Mouse (Mus musculus): ENCODE results near the gene Grin2c. TPM values are rescaled to one million over a fixed set of nuclear protein-coding genes. Genes with fewer than 3 reads are reported as not detected.
A peak's percentile ranks its signal among the peaks of the same experiment; 100 is the strongest.

Gene Grin2c
- polyA plus RNA-seq, 1 experiment = 4.8 TPM

DNA sequence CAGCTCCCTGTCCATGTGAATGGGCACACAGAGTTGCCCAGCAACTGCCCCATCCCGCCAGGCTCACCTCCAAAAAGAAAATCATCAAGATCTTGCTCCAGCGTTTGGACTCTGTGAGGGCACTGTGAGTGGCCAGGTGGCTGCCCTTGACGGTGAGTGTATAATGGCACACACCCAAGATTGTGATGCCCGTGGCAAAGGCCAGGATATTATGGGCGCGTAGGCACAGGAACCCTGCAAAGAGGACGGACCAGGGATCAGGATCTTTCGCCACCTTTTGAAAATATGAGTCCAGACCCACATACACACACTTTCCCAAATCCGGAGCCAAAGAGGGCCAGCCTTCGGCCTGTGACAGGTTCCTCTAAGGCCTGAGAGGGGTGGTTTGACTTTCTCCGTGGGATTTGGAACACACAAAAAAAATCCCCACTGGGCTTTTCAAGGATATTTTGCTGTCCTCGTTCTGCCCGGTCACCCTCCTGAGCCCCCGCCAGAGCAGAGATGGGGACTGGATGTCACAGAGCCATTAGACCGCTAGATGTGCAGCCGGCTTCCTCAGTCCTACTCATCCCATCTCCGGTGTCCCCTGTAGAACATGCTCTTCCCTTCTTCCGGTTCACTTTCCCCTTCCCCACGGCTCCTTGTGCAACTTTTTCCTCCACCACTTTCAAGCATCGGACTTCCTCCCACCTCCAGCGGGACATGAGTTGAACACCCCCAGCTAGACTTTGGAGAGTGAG, 29.6 kb upstream of the Grin2c start:
- Histone ChIP-seq H3K4me3 (replicated peaks; ENCODE audit: extremely low read depth, low read depth, low read length) (peak overlapping the region; percentile 56), H3K4me1 (ENCODE audit: control insufficient read depth, insufficient read depth, low read length) (peaks cover 8% of the 10 kb centered on the region)
- no peak for TF ChIP-seq POLR2A (IDR thresholded peaks at IDR 0.05; ENCODE audit: borderline replicate concordance, extremely low read depth, low read depth, low read length)
- TF ChIP-seq CTCF (IDR thresholded peaks at IDR 0.05; ENCODE audit: insufficient read depth, low read length) = no peak
- 45% methylated on average over 21 of the region's 21 CpGs for WGBS
- DNase-seq = no peak

DNA sequence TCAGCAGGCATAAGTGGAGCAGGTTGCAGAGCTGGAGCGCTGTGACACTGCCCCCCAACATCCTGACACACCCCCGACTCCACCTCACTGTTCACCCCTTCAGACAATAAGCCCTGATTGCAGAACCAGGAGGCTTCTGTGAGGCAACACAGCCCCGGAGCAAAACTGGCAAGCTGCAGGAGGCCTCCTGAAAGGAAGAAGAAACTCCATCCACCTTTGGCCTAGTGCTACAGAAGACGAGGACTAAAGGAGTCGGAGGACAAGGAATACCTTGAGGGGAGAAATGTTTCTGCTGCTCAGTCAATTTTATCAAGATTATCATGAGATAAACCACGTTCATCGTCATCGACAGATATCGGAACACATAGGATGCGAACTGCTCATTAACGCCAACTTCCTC, 28.9 kb upstream of the Grin2c start:
- TF ChIP-seq POLR2A (IDR thresholded peaks at IDR 0.05; ENCODE audit: borderline replicate concordance, extremely low read depth, low read depth, low read length) (no peak), CTCF (IDR thresholded peaks at IDR 0.05; ENCODE audit: insufficient read depth, low read length) (no peak)
- Histone ChIP-seq H3K4me3 (replicated peaks; ENCODE audit: extremely low read depth, low read depth, low read length) (no peak overlapping the region), H3K4me1 (ENCODE audit: control insufficient read depth, insufficient read depth, low read length) (peaks cover 8% of the 10 kb centered on the region)
- WGBS = 90% methylated on average over 11 of the region's 11 CpGs
- no peak for DNase-seq

DNA sequence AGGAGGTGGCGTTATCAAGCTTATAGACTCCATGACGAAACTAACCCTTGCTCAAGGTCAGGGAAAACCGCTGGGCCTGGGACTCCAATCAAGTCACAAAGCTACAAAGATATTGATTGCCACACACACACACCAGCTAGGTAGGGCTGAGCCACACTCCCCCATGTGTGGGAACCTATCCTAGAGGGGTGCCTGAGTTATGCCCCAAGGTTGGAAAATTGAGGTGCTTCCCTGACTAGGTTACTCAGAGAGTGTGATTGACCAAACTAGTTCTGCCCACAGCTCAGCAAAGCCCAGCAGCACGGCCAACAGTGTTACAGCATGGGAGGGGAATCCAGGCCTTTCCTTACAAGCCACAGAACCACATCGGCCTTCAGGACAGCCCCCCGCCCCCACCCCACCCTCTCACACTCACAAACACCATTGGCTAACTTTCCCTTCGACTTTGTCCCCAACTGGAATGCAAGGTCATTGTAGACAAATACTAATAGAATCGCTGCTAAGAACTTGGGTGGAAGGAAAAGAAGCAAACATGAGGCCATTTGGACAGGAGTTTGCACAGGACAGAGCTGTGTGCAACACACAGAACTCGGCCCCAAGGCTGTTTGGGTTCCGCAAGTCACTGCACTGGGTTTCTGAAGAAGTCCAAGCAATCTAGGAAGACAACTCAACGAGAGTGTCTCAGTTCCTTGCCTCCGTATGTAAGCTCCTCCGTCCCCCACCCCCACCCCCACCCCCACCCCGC, 25.8 kb upstream of the Grin2c start:
- Histone ChIP-seq H3K4me3 (replicated peaks; ENCODE audit: extremely low read depth, low read depth, low read length) (no peak overlapping the region), H3K4me1 (ENCODE audit: control insufficient read depth, insufficient read depth, low read length) (peaks cover 10% of the 10 kb centered on the region)
- no peak for TF ChIP-seq POLR2A (IDR thresholded peaks at IDR 0.05; ENCODE audit: borderline replicate concordance, extremely low read depth, low read depth, low read length)
- TF ChIP-seq CTCF (IDR thresholded peaks at IDR 0.05; ENCODE audit: insufficient read depth, low read length) = no peak
- 51% methylated on average over 14 of the region's 14 CpGs for WGBS
- no peak for DNase-seq

DNA sequence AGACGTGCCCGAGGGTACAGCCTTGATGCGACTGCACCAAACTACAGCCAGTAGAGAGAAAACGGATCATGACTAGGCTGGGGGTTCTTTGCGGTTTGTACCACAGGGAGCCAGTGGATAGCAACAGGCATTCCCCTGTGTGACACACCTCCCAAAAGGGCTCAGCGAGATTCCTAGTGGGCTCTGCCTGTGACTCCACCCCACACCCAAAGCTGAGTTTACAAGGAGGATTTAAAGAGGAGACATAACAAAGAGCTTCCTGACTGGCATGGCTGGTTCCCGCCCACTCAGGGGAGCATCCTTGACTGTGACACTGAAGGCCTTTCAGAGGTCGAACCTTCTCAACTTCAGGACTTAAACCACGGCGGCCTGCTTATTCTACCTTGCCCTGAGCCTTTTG, 24.5 kb upstream of the Grin2c start:
- TF ChIP-seq POLR2A (IDR thresholded peaks at IDR 0.05; ENCODE audit: borderline replicate concordance, extremely low read depth, low read depth, low read length) (no peak), CTCF (IDR thresholded peaks at IDR 0.05; ENCODE audit: insufficient read depth, low read length) (no peak)
- DNase-seq = no peak
- WGBS = 77% methylated on average over 10 of the region's 10 CpGs
- no peak overlapping the region for H3K4me3 ChIP-seq (replicated peaks; ENCODE audit: extremely low read depth, low read depth, low read length)
- peaks cover 3% of the 10 kb centered on the region for H3K4me1 ChIP-seq (ENCODE audit: control insufficient read depth, insufficient read depth, low read length)

DNA sequence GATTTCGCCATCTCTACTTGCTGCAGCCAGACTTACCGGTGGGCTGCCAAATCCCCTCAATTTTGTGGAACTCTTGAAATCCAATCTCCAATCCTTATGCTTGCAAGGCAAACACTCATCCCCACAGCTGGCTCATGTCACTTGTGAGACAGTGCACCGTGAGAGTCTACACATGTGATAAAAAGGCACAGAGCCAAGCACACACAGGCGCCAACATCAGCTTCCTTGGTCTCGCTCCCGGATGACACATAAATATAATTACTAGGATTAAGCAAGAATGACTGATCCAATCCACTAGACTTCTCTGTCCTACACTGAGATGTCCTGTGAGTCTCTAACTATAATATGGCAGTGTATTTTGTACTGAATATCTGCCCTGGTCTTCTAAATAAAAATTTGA, 23.9 kb upstream of the Grin2c start:
- Histone ChIP-seq H3K4me1 (ENCODE audit: control insufficient read depth, insufficient read depth, low read length) (peaks cover 3% of the 10 kb centered on the region), H3K4me3 (replicated peaks; ENCODE audit: extremely low read depth, low read depth, low read length) (no peak overlapping the region)
- no peak for TF ChIP-seq CTCF (IDR thresholded peaks at IDR 0.05; ENCODE audit: insufficient read depth, low read length)
- TF ChIP-seq POLR2A (IDR thresholded peaks at IDR 0.05; ENCODE audit: borderline replicate concordance, extremely low read depth, low read depth, low read length) = no peak
- peak; percentile 34 for DNase-seq
- WGBS = 38% methylated on average over 6 of the region's 6 CpGs

DNA sequence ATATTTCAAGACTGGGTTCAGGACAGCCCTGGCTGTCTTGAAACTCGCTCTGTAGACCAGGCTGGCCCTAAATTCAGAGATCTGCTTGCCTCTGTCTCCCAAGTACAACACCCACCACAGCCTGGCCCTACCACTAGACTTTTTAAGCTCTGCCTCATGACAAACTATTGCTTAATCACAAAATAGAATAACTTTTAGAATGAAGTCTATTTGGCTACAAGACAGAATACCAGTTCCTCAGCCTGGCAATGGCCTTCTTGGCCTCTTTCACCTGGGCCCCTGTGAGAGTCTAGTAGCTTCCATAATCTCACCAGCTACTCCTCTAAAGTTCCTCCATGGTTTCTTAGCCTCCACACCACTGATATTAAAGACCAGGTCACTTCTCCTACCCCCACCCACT, 23.3 kb upstream of the Grin2c start:
- WGBS = 70% methylated on average over 1 of the region's 1 CpGs
- DNase-seq = no peak
- no peak overlapping the region for H3K4me3 ChIP-seq (replicated peaks; ENCODE audit: extremely low read depth, low read depth, low read length)
- peaks cover 3% of the 10 kb centered on the region for H3K4me1 ChIP-seq (ENCODE audit: control insufficient read depth, insufficient read depth, low read length)
- TF ChIP-seq CTCF (IDR thresholded peaks at IDR 0.05; ENCODE audit: insufficient read depth, low read length) (no peak), POLR2A (IDR thresholded peaks at IDR 0.05; ENCODE audit: borderline replicate concordance, extremely low read depth, low read depth, low read length) (no peak)

DNA sequence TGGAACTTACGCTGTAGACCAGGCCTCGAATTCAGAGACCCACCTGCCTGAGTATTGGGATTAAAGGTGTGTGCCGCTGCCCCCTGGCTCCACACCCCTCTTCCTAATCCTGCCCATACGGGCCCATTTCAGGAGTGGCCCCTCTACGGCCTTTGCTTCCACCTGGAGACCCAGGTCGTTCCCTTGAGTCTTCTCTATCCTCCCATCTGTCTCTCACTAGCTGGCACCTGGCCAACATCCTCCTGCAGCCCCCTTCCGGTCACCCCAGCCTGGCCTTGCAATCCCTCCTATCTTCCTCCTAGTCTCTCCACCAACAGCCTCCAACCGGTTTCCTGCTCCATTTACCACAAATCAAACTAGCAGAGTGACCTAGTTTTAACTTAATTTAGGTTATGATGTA, 22.8 kb upstream of the Grin2c start:
- DNase-seq = no peak
- no peak for TF ChIP-seq POLR2A (IDR thresholded peaks at IDR 0.05; ENCODE audit: borderline replicate concordance, extremely low read depth, low read depth, low read length)
- no peak for TF ChIP-seq CTCF (IDR thresholded peaks at IDR 0.05; ENCODE audit: insufficient read depth, low read length)
- Histone ChIP-seq H3K4me3 (replicated peaks; ENCODE audit: extremely low read depth, low read depth, low read length) (no peak overlapping the region), H3K4me1 (ENCODE audit: control insufficient read depth, insufficient read depth, low read length) (peaks cover 3% of the 10 kb centered on the region)
- WGBS = 71% methylated on average over 8 of the region's 8 CpGs

DNA sequence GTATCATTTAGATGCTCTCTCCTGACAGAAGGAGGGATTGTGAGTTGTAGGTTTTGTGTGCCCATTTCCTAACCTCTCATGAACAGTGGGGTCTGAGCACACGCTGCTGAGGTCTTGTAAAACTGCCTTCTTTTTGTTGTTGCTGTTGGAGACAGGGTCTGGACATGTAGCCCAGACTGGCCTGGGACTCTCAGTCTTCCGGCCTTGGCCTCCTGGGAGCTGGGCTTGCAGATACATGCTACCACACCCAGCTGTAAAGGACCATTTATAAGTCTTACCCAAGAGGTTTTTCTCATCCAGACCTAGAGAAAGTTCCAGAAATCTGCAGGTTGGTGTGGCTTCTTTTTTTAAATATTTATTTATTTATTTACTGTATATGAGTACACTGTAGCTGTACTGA, 21.3 kb upstream of the Grin2c start:
- WGBS = 85% methylated on average over 2 of the region's 2 CpGs
- TF ChIP-seq CTCF (IDR thresholded peaks at IDR 0.05; ENCODE audit: insufficient read depth, low read length) (no peak), POLR2A (IDR thresholded peaks at IDR 0.05; ENCODE audit: borderline replicate concordance, extremely low read depth, low read depth, low read length) (no peak)
- no peak for DNase-seq

DNA sequence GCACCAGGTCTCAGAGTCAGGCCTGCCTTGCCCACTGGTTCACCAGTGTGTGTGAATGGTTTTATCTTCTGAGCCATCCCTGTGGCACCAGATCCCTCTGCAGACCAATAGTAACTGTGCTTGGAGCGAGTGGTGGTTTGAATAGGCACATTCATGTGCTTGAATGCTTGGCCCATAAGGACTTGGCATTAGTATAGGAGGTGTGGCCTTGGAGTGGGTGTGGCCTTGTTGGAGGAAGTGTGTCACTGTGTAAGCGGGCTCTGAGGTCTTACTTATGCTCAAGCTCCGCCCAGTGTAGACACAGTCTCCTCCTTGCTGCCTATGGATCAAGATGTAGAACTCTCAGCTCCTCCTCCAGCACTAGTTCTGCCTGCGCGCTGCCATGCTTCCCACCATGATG, 20.3 kb upstream of the Grin2c start:
- H3K4me3 ChIP-seq (replicated peaks; ENCODE audit: extremely low read depth, low read depth, low read length) = no peak overlapping the region
- 76% methylated on average over 5 of the region's 5 CpGs for WGBS
- no peak for DNase-seq
- peaks cover 3% of the 10 kb centered on the region for H3K4me1 ChIP-seq (ENCODE audit: control insufficient read depth, insufficient read depth, low read length)
- TF ChIP-seq POLR2A (IDR thresholded peaks at IDR 0.05; ENCODE audit: borderline replicate concordance, extremely low read depth, low read depth, low read length) (no peak), CTCF (IDR thresholded peaks at IDR 0.05; ENCODE audit: insufficient read depth, low read length) (no peak)

More for the DNA sequence above, 21.3 kb upstream of the Grin2c start:
- peaks cover 3% of the 10 kb centered on the region for H3K4me1 ChIP-seq (ENCODE audit: control insufficient read depth, insufficient read depth, low read length)
- H3K4me3 ChIP-seq (replicated peaks; ENCODE audit: extremely low read depth, low read depth, low read length) = no peak overlapping the region
